13 mouse cellular contexts compared by ENCODE assay signal in the genomic region with DNA sequence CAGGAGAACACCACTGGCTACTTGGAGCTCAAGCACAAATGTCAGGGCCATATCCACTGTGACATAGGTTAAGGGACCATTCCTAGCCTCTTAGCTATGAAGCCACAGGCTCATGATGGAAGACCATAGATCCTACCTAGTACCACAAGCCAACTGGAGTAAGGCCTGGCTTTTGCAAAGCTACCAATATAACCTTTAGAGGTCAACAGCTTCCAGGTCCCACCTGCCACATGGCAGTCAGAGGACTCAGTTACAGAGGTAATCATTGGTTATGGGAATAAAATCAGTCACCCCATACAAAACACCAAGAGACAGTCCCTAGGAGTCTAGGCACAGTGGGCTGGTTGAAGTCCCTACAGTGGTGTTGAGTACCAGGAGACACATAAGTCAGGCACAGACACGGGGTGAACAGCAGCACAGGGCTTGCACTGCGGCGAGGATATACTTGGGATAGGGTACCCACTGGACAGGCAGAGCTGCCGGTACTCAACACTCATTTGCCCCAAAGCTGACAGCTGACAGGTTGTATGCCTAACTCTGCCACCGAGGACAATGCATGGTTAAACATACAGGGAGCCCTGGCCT. TPM values are rescaled to one million over a fixed set of nuclear protein-coding genes. Genes with fewer than 3 reads are reported as not detected.
DNase-seq lines count a peak whose midpoint lies in the region; ATAC-seq and TF ChIP-seq lines count a peak whose summit lies in the region.
"Had no signal": no experiment of that assay in that cellular context is flagged by ENCODE, and none has a peak within 500 bp of the region (broad histone marks: within the 10 kb centered on the region; RNA-seq: fewer than 3 reads in every experiment).

No protein-coding gene starts in this region.

- no peak for TF ChIP-seq CTCF in cerebellum, adult 2 months (IDR thresholded peaks at IDR 0.05; ENCODE audit: borderline replicate concordance, insufficient read depth, low read depth, low read length)
- TF ChIP-seq CTCF in heart, adult 2 months (IDR thresholded peaks at IDR 0.05): no peak

- no peak for DNase-seq in cerebellum, adult 2 months
- DNase-seq in cerebellum, postnatal 10 days: no peak
- DNase-seq in heart, adult 11 months: peak; percentile 78
- DNase-seq in heart, adult 2 months: no peak
- DNase-seq in kidney, postnatal 10 days: no peak
- no peak for DNase-seq in neural tube, embryonic 10.5 days (ENCODE audit: extremely low spot score, low spot score)
- DNase-seq: gastrocnemius, postnatal 10 days had no signal

- intact Hi-C loops in heart, adult 2 months (cut with DNase I): loop anchor here (5.0 kb wide), 1 partner anchor 224 kb away; no protein-coding TSS in a partner anchor

- WGBS in cerebellum, adult 2 months: 82% methylated on average over 5 of the region's 5 CpGs
- 82% methylated on average over 5 of the region's 5 CpGs for WGBS in heart, adult 2 months
- 82% methylated on average over 5 of the region's 5 CpGs for WGBS in kidney, embryonic 15.5 days
- WGBS in neural tube, embryonic 13.5 days: 81% methylated on average over 5 of the region's 5 CpGs

- no peaks in the 10 kb centered on the region for H3K27me3 ChIP-seq in cerebellum, adult 2 months (ENCODE audit: control insufficient read depth, insufficient read depth, low read length)
- no peaks in the 10 kb centered on the region for H3K27me3 ChIP-seq in heart, adult 2 months (ENCODE audit: control insufficient read depth, insufficient read depth, low read length)
- no peaks in the 10 kb centered on the region for H3K27me3 ChIP-seq in kidney, embryonic 15.5 days
- H3K27me3 ChIP-seq in neural tube, embryonic 13.5 days: no peaks in the 10 kb centered on the region
- H3K27me3 ChIP-seq: embryonic facial prominence, embryonic 15.5 days; hindbrain, embryonic 15.5 days had no signal

- TF ChIP-seq EP300 in heart, adult 2 months (IDR thresholded peaks at IDR 0.05; ENCODE audit: insufficient read depth, low read depth, low read length): no peak

- no peak for TF ChIP-seq POLR2A in cerebellum, adult 2 months (IDR thresholded peaks at IDR 0.05; ENCODE audit: borderline replicate concordance, insufficient read depth, low read length)
- no peak for TF ChIP-seq POLR2A in heart, adult 2 months (IDR thresholded peaks at IDR 0.05; ENCODE audit: insufficient read depth, low read depth, low read length)

- H3K79me2 ChIP-seq in heart, adult 2 months (replicated peaks; ENCODE audit: control insufficient read depth, insufficient read depth, low read length): no peaks in the 10 kb centered on the region

- H3K4me2 ChIP-seq in kidney, embryonic 15.5 days: no peak overlapping the region
- no peak overlapping the region for H3K4me2 ChIP-seq in neural tube, embryonic 13.5 days
- H3K4me2 ChIP-seq: embryonic facial prominence, embryonic 15.5 days; hindbrain, embryonic 15.5 days had no signal

- no peaks in the 10 kb centered on the region for H3K9me3 ChIP-seq in kidney, embryonic 15.5 days (replicated peaks)
- H3K9me3 ChIP-seq in neural tube, embryonic 13.5 days: no peaks in the 10 kb centered on the region
- H3K9me3 ChIP-seq: embryonic facial prominence, embryonic 15.5 days; forebrain, embryonic 10.5 days; hindbrain, embryonic 15.5 days had no signal

- 0 out of 2 replicates have a peak, but pooled peaks have one; percentile 10 for ATAC-seq in kidney, embryonic 15.5 days (replicated peaks; ENCODE audit: low FRiP score)
- ATAC-seq in neural tube, embryonic 13.5 days (ENCODE audit: low read depth): 0 out of 2 replicates have a peak, but pooled peaks have one; percentile 33

- peaks cover 25% of the 10 kb centered on the region for H3K4me1 ChIP-seq in cerebellum, adult 2 months (ENCODE audit: control insufficient read depth, insufficient read depth, low read length)
- H3K4me1 ChIP-seq in heart, adult 2 months (ENCODE audit: control insufficient read depth, insufficient read depth, low read length): no peaks in the 10 kb centered on the region
- H3K4me1 ChIP-seq in kidney, embryonic 15.5 days: no peaks in the 10 kb centered on the region
- H3K4me1 ChIP-seq in neural tube, embryonic 13.5 days (replicated peaks): no peaks in the 10 kb centered on the region
- H3K4me1 ChIP-seq: embryonic facial prominence, embryonic 15.5 days; forebrain, embryonic 10.5 days; hindbrain, embryonic 15.5 days had no signal

- 0 out of 2 replicates have a peak overlapping the region, but pooled peaks have one; percentile 58 for H3K27ac ChIP-seq in cerebellum, adult 2 months (ENCODE audit: insufficient read depth, low read length)
- H3K27ac ChIP-seq in heart, adult 2 months: no peak overlapping the region
- H3K27ac ChIP-seq in kidney, embryonic 15.5 days: no peak overlapping the region
- no peak overlapping the region for H3K27ac ChIP-seq in neural tube, embryonic 13.5 days (replicated peaks)
- H3K27ac ChIP-seq: embryonic facial prominence, embryonic 15.5 days; forebrain, embryonic 10.5 days; hindbrain, embryonic 15.5 days had no signal

- no peaks in the 10 kb centered on the region for H3K36me3 ChIP-seq in heart, adult 2 months (ENCODE audit: control insufficient read depth, insufficient read depth, low read length)
- H3K36me3 ChIP-seq in kidney, embryonic 15.5 days: peaks cover 89% of the 10 kb centered on the region
- H3K36me3 ChIP-seq in neural tube, embryonic 13.5 days: peaks cover 95% of the 10 kb centered on the region

- no peak overlapping the region for H3K4me3 ChIP-seq in cerebellum, adult 2 months (replicated peaks; ENCODE audit: insufficient read depth, low read depth, low read length)
- H3K4me3 ChIP-seq in heart, adult 2 months: no peak overlapping the region
- H3K4me3 ChIP-seq in kidney, embryonic 15.5 days (replicated peaks): no peak overlapping the region
- H3K4me3 ChIP-seq in neural tube, embryonic 13.5 days: no peak overlapping the region
- H3K4me3 ChIP-seq: embryonic facial prominence, embryonic 15.5 days; erythroblast, embryonic 14.5 days; forebrain, embryonic 10.5 days; hindbrain, embryonic 15.5 days had no signal

- H3K9ac ChIP-seq in heart, adult 2 months (ENCODE audit: low read depth, low read length): no peak overlapping the region
- H3K9ac ChIP-seq in kidney, embryonic 15.5 days: no peak overlapping the region
- H3K9ac ChIP-seq in neural tube, embryonic 13.5 days: no peak overlapping the region
- H3K9ac ChIP-seq: embryonic facial prominence, embryonic 15.5 days; hindbrain, embryonic 15.5 days had no signal

RNA-seq across cellular contexts. Expression of a gene that starts 8.9 kb away (rescaled TPM):
- polyA plus RNA-seq in cerebellum, adult 2 months (2012; rRNA removed): 29.0 and 37.8 TPM in 2 replicates
- total RNA-seq in heart, adult 2 months (2021): 10 to 100 TPM; 21.7 to 23.2 TPM
- 30.4 and 33.3 TPM in 2 replicates for polyA plus RNA-seq in heart, adult 2 months (2012; rRNA removed)
- polyA plus RNA-seq in kidney, embryonic 15.5 days (2015; fragmentation: Nextera tagmentation; extraction: Ambion mirVana): 10.2 and 11.1 TPM in 2 replicates
- 8.3 and 9.2 TPM in 2 replicates for polyA plus RNA-seq in neural tube, embryonic 13.5 days (2015; fragmentation: Nextera tagmentation; extraction: Ambion mirVana)

RNA-seq across cellular contexts. Expression of a gene that starts 18.2 kb away (rescaled TPM):
- 89.1 and 91.8 TPM in 2 replicates for polyA plus RNA-seq in cerebellum, adult 2 months (2012; rRNA removed)
- 1 to 10 TPM; 5.0 to 6.6 TPM for total RNA-seq in heart, adult 2 months (2021)
- 9.2 and 15.6 TPM in 2 replicates for polyA plus RNA-seq in heart, adult 2 months (2012; rRNA removed)
- polyA plus RNA-seq in kidney, embryonic 15.5 days (2015; fragmentation: Nextera tagmentation; extraction: Ambion mirVana): 10.3 and 12.6 TPM in 2 replicates
- 19.5 and 20.6 TPM in 2 replicates for polyA plus RNA-seq in neural tube, embryonic 13.5 days (2015; fragmentation: Nextera tagmentation; extraction: Ambion mirVana)

RNA-seq across cellular contexts. Expression of a gene that starts 21.7 kb away (rescaled TPM):
- 50.8 and 52.4 TPM in 2 replicates for polyA plus RNA-seq in cerebellum, adult 2 months (2012; rRNA removed)
- total RNA-seq in heart, adult 2 months (2021): 1 to 10 TPM; 8.3 to 9.6 TPM
- polyA plus RNA-seq in heart, adult 2 months (2012; rRNA removed): 26.1 and 36.0 TPM in 2 replicates
- 25.5 and 28.1 TPM in 2 replicates for polyA plus RNA-seq in kidney, embryonic 15.5 days (2015; fragmentation: Nextera tagmentation; extraction: Ambion mirVana)
- polyA plus RNA-seq in neural tube, embryonic 13.5 days (2015; fragmentation: Nextera tagmentation; extraction: Ambion mirVana): 20.4 and 21.0 TPM in 2 replicates

RNA-seq across cellular contexts. Expression of a gene that starts 21.7 kb away (rescaled TPM):
- 89.9 and 91.6 TPM in 2 replicates for polyA plus RNA-seq in cerebellum, adult 2 months (2012; rRNA removed)
- total RNA-seq in heart, adult 2 months (2021): 10 to 100 TPM; 19.6 to 20.4 TPM
- 23.3 and 28.3 TPM in 2 replicates for polyA plus RNA-seq in heart, adult 2 months (2012; rRNA removed)
- 53.2 and 53.3 TPM in 2 replicates for polyA plus RNA-seq in kidney, embryonic 15.5 days (2015; fragmentation: Nextera tagmentation; extraction: Ambion mirVana)
- polyA plus RNA-seq in neural tube, embryonic 13.5 days (2015; fragmentation: Nextera tagmentation; extraction: Ambion mirVana): 51.0 and 53.8 TPM in 2 replicates

RNA-seq across cellular contexts. Expression of a gene that starts 24.1 kb away (rescaled TPM):
- 1.7 and 1.9 TPM in 2 replicates for polyA plus RNA-seq in cerebellum, adult 2 months (2012; rRNA removed)
- total RNA-seq in heart, adult 2 months (2021): not detected
- 0.06 and 0.12 TPM in 2 replicates for polyA plus RNA-seq in heart, adult 2 months (2012; rRNA removed)
- 4.3 and 4.9 TPM in 2 replicates for polyA plus RNA-seq in kidney, embryonic 15.5 days (2015; fragmentation: Nextera tagmentation; extraction: Ambion mirVana)
- polyA plus RNA-seq in neural tube, embryonic 13.5 days (2015; fragmentation: Nextera tagmentation; extraction: Ambion mirVana): 1.7 and 2.2 TPM in 2 replicates
